Mouse (Mus musculus) MN1 (cell line): Measurements from ENCODE around the gene Smchd1.
"Not testable (repeated sequence)": the region's sequence is repeated elsewhere in the genome, so short reads cannot be mapped to it uniquely, and the experiment has no call there.

ENCODE experiments used
- DNase-seq: peaks from one replicate; pipeline ENCODE4 v3.0.0-alpha.2; 2016; ENCODE audit warnings: low spot score

The Smchd1 gene

GRCm38 (mm10) chr17:71444718-71445117 is 30.4 kb downstream of the Smchd1 start:
- DNase-seq: no peak

- DNase-seq: no peak
These were observed 31.0 kb downstream of the Smchd1 start for GRCm38 (mm10) chr17:71444126-71444525.

- DNase-seq: no peak
These were observed 31.9 kb downstream of the Smchd1 start for GRCm38 (mm10) chr17:71443273-71443672.

- DNase-seq: not testable (repeated sequence)
These were observed 52.6 kb downstream of the Smchd1 start for GRCm38 (mm10) chr17:71422502-71422901.

- not testable (repeated sequence) for DNase-seq
These were observed 55.7 kb downstream of the Smchd1 start for GRCm38 (mm10) chr17:71419448-71419847.

- DNase-seq: no peak
These were observed 58.1 kb downstream of the Smchd1 start for GRCm38 (mm10) chr17:71417008-71417407.

- no peak for DNase-seq
These were observed 87.7 kb downstream of the Smchd1 start for GRCm38 (mm10) chr17:71387401-71387800.

GRCm38 (mm10) chr17:71380346-71380745 is 94.8 kb downstream of the Smchd1 start:
- DNase-seq: no peak

- no peak for DNase-seq
These were observed 97.2 kb downstream of the Smchd1 start for GRCm38 (mm10) chr17:71377901-71378300.

GRCm38 (mm10) chr17:71355526-71355925 is 119.6 kb downstream of the Smchd1 start:
- DNase-seq: no peak

GRCm38 (mm10) chr17:71354205-71354604 is 120.9 kb downstream of the Smchd1 start:
- DNase-seq: no peak

- DNase-seq: no peak
These were observed 127.0 kb downstream of the Smchd1 start for GRCm38 (mm10) chr17:71348188-71348587.

GRCm38 (mm10) chr17:71342006-71342405 is 133.1 kb downstream of the Smchd1 start:
- no peak for DNase-seq

GRCm38 (mm10) chr17:71338627-71339026 is 136.5 kb downstream of the Smchd1 start:
- DNase-seq: no peak

GRCm38 (mm10) chr17:71337546-71337945 is 137.6 kb downstream of the Smchd1 start:
- no peak for DNase-seq

- DNase-seq: no peak
These were observed 138.7 kb downstream of the Smchd1 start for GRCm38 (mm10) chr17:71336421-71336820.

- no peak for DNase-seq
These were observed 142.8 kb downstream of the Smchd1 start for GRCm38 (mm10) chr17:71332298-71332697.

GRCm38 (mm10) chr17:71320731-71321130 is 154.4 kb downstream of the Smchd1 start:
- DNase-seq: not testable (repeated sequence)

- DNase-seq: no peak
These were observed 155.8 kb downstream of the Smchd1 start for GRCm38 (mm10) chr17:71319361-71319760.

- no peak for DNase-seq
These were observed 157.6 kb downstream of the Smchd1 start for GRCm38 (mm10) chr17:71317571-71317970.

- DNase-seq: no peak
These were observed 160.8 kb downstream of the Smchd1 start for GRCm38 (mm10) chr17:71314315-71314714.

GRCm38 (mm10) chr17:71311340-71312171 is 163.6 kb downstream of the Smchd1 start, which contains the start of gene Emilin2:
Gene Emilin2 (minus strand): TSS chr17:71311978.
- DNase-seq: no peak

- DNase-seq: no peak
These were observed 164.4 kb downstream of the Smchd1 start for GRCm38 (mm10) chr17:71310486-71311339.
